Mouse (Mus musculus): ENCODE results near the gene Plekhm1. TPM values are rescaled to one million over a fixed set of nuclear protein-coding genes. Genes with fewer than 3 reads are reported as not detected.

Plekhm1 gene
- 24.9 TPM for polyA plus RNA-seq (2017; shearing (Covaris generic))

DNA sequence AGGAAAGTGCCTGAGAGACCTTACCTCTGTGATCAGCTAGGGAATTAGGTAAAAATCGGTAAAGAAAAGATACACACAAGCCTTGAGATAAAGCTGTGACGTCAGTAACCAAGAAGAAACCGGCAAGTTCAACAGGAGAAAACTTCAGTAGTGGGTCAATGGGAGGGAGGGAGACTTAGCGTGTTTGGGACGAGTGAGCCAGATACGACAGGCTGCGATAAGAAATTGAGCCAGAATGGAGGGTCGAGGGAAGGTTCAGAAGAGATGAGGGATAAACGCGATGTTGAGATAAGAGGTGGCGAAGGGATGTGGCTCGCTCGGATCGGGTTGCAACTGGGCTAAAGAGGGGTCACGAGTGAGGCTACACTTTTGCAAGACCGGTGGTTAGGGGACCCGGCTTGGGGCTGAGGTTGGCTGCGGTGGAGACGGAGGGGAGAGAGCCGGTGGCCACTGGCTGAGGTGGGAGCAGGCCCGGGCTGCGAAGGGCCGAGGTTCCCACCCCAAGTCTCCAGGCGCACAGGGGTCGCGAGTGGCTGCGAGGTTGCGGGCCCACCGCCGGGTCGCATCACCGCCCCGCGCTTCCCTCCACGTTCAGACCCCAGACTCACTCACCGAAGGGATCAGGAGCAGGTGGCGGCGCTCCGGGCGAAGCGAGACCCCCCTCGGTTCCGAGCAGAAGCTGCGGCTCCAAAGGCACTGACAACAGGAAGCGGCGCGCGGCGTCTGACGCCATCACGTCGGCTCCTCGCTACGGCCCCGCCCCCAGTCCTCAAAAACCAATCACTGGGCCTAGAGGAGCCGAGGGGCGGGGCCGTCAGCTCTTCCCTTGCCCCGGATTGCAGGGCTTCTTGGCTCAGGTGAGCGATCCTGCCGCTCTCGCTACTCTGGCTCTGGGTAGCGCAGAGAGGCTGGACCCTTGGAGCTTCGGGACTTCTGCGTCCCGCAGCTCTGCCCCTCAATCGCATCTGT lies at the start of gene Plekhm1:
Gene Plekhm1, minus strand, starts transcription at position 707 of the 969 bp plus-strand sequence.

DNA sequence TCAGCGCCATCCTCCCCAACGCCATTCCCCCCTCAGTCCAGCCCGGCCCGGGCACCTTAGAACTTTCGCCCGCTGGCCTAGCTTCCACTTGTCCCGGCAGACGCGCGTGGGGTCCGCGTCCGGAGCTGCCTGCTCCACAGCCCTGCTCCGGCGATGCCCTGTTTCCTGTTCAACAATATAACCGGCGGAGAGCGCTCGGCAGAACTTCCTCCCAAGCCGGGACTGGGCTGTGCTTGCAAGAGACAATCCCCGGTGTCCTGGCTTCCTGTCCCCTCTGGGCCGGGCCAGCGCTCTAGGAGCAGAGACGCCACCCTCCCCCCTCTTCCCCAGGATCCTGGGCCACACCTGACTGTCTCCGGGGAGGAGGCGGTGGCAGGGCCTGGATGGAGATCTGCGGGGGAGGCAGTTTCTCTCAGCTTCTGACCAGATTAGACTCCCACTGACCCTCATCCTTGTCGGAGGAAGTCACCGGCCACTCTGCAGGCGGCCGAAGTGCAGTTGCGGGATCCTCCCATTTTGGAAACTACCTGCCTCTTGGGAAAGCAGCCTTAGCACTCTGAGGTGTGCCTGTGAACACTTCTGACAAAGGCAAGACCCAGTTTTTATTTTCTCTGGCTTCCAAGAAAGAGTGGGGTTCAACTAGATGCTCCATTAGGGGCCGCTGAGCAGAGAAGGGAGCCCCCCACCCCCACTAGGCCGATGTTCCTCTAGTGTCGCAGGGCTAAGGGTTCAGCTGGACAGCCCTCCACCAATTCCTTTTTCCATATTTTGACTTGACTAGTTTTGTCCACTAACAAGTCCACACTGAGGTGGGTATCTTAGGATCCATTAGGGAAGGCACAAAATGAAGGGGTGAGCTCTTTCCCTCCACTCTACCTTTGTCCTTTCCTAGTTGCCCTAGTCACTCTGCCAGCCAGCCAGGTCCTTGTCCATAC lies 49.0 kb downstream of the Plekhm1 start, which contains the start of gene Arhgap27:
Gene Arhgap27, minus strand, starts transcription at position 479 of the 935 bp plus-strand sequence.

Other genes with a start within 250 kb of the Plekhm1 start
- gene Fmnl1, start 241.6 kb downstream of the Plekhm1 start, polyA plus RNA-seq (2017; shearing (Covaris generic)): 143 TPM
- not detected for gene 1700023F06Rik, start 204.1 kb downstream of the Plekhm1 start, polyA plus RNA-seq (2017; shearing (Covaris generic))
- not detected for gene Spata32, start 194.3 kb downstream of the Plekhm1 start, polyA plus RNA-seq (2017; shearing (Covaris generic))
- 160 TPM for gene Map3k14, start 145.2 kb downstream of the Plekhm1 start, polyA plus RNA-seq (2017; shearing (Covaris generic))
- gene Arhgap27, start 49.0 kb downstream of the Plekhm1 start, polyA plus RNA-seq (2017; shearing (Covaris generic)): 49.0 TPM
- 0.10 TPM for gene Lrrc37a, start 91.9 kb upstream of the Plekhm1 start, polyA plus RNA-seq (2017; shearing (Covaris generic))
- 0.11 TPM for gene Gm884, start 208.5 kb upstream of the Plekhm1 start, polyA plus RNA-seq (2017; shearing (Covaris generic))
- not detected for gene Lyzl6, start 226.2 kb upstream of the Plekhm1 start, polyA plus RNA-seq (2017; shearing (Covaris generic))
- not detected for gene Rprml, start 236.9 kb upstream of the Plekhm1 start, polyA plus RNA-seq (2017; shearing (Covaris generic))

Data from effector memory CD4-positive, alpha-beta T cell, adult 7 months (primary cell).